Mouse (Mus musculus) stomach, postnatal 0 days (tissue): ENCODE data around the gene Rgs9bp.
"Not testable (repeated sequence)": the region's sequence is repeated elsewhere in the genome, so short reads cannot be mapped to it uniquely, and the experiment has no call there.

Experiments used
- CTCF ChIP-seq: IDR thresholded peaks from 2 replicates; pipeline ENCODE4 v1.5.1; 2016; ENCODE audit warnings: antibody characterized with exemption, low read depth, mild to moderate bottlenecking, moderate library complexity
- EP300 ChIP-seq: optimal IDR thresholded peaks from 2 replicates; pipeline ENCODE3; 2016; ENCODE audit warnings: antibody characterized with exemption

DNA sequence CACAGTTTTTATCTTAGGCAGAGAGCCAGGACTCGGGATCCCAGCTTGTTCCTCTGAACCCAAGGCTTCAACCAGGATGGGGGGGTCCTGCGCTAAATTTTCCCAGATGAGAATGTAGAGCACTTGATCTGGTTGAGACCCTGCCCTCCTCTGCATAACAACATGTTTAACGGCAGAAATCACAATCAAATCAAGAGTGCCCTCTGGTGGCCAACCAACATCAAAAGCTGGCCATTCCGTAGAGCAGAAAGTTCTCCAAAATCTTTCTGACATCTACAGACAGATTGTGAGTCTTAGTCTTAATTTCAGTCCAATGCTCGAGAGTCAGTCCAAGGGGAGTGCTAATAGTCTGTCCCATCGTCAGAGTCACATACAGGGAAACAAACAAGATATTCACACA is 14.5 kb downstream of the Rgs9bp start:
- TF ChIP-seq CTCF = peak; percentile 59
- TF ChIP-seq EP300 = not testable (repeated sequence)
